Mouse (Mus musculus) layer of hippocampus, postnatal 10 days (tissue): ENCODE data around the gene Egflam. TPM values are rescaled to one million over a fixed set of nuclear protein-coding genes. Genes with fewer than 3 reads are reported as not detected.

ENCODE experiments used
- DNase-seq, 2 experiments: peaks; one replicate each; pipeline ENCODE4 v3.0.0; 2021; ENCODE audit warnings: low spot score in 2 of 2
- total RNA-seq, 2 experiments: library from RNA; stranded (reverse); gene quantifications; 2 replicates each; pipeline ENCODE4 v1.2.3; 2021

The Egflam gene
- total RNA-seq, 2 experiments from 2014 or later: 7.6 to 7.7 TPM

GRCm38 (mm10) chr15:7222809-7223208 is 175.4 kb downstream of the Egflam start:
- peak; percentile 34 to 43 for DNase-seq

- no peak for DNase-seq
Measured at GRCm38 (mm10) chr15:7217273-7217598, 181.0 kb downstream of the Egflam start.

GRCm38 (mm10) chr15:7216581-7217272 is 181.5 kb downstream of the Egflam start:
- DNase-seq: no peak

GRCm38 (mm10) chr15:7215845-7216244 is 182.3 kb downstream of the Egflam start:
- no peak for DNase-seq

- no peak for DNase-seq
Measured at GRCm38 (mm10) chr15:7213683-7214082, 184.5 kb downstream of the Egflam start.

GRCm38 (mm10) chr15:7208180-7208579 is 190.0 kb downstream of the Egflam start:
- DNase-seq: no peak

GRCm38 (mm10) chr15:7207292-7207691 is 190.9 kb downstream of the Egflam start:
- no peak for DNase-seq

- DNase-seq: no peak
Measured at GRCm38 (mm10) chr15:7206110-7206509, 192.1 kb downstream of the Egflam start.

- DNase-seq: no peak
Measured at GRCm38 (mm10) chr15:7204917-7205316, 193.3 kb downstream of the Egflam start.

GRCm38 (mm10) chr15:7203606-7204330 is 194.4 kb downstream of the Egflam start:
- no peak for DNase-seq

- no peak for DNase-seq
Measured at GRCm38 (mm10) chr15:7202981-7203380, 195.2 kb downstream of the Egflam start.

- no peak for DNase-seq
Measured at GRCm38 (mm10) chr15:7201421-7202380, 196.5 kb downstream of the Egflam start.

GRCm38 (mm10) chr15:7200286-7200685 is 197.9 kb downstream of the Egflam start:
- no peak for DNase-seq

GRCm38 (mm10) chr15:7198816-7199215 is 199.4 kb downstream of the Egflam start:
- peak; percentile 59 to 68 for DNase-seq

- no peak for DNase-seq
Measured at GRCm38 (mm10) chr15:7197652-7198445, 200.3 kb downstream of the Egflam start.

GRCm38 (mm10) chr15:7194748-7195221 is 203.4 kb downstream of the Egflam start:
- peak; percentile 26 to 49 for DNase-seq

- peak; percentile 40 to 49 for DNase-seq
Measured at GRCm38 (mm10) chr15:7194147-7194720, 204.0 kb downstream of the Egflam start.

GRCm38 (mm10) chr15:7192582-7192981 is 205.6 kb downstream of the Egflam start:
- no peak for DNase-seq

GRCm38 (mm10) chr15:7191074-7191473 is 207.1 kb downstream of the Egflam start:
- no peak for DNase-seq
